Mouse (Mus musculus) B cell, adult (primary cell): ENCODE data around the gene Dbx2. TPM values are rescaled to one million over a fixed set of nuclear protein-coding genes. Genes with fewer than 3 reads are reported as not detected.

ENCODE experiments used
- total RNA-seq: library from RNA; stranded (reverse); gene quantifications from 4 replicates; pipeline ENCODE4 v1.2.4, GENCODE M21; 2023; ENCODE audit not compliant: inconsistent age

Gene Dbx2
- not detected in 4 replicates for total RNA-seq

DNA sequence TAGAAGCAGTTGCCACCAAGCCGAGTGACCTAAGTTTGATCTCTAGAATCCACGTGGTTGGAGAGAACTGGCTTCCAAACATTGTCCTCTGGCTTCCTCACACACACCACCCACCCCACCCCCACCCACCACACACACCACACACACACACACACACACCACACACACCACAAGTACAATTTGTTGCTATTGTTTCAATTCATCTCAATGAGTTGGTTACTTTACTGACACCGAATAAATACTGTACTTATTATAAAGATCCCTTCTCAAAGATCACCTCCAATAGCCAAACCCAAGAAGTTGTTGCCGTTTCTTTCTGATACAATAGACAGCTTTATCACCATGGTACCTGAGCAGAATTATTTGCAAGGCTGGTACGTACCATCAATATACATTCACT, at the start of gene Dbx2:
Dbx2 (minus strand) TSS at position 101 of the 400 bp plus-strand sequence.

Other genes with a start within 250 kb of the Dbx2 start
- gene Nell2, start 127.4 kb downstream of the Dbx2 start, total RNA-seq = not detected in 4 replicates
- gene Ano6, start 134.9 kb upstream of the Dbx2 start, total RNA-seq = 56.5 to 61.6 TPM (median 60.8 TPM) in 4 replicates